Mouse (Mus musculus) kidney, postnatal 0 days (tissue): ENCODE measurements around the gene Spz1. TPM values are rescaled to one million over a fixed set of nuclear protein-coding genes. Genes with fewer than 3 reads are reported as not detected.

ENCODE experiments used
- ATAC-seq: fragments of 200-750 bp; cut with Nextera tagmentation; replicated peaks from 2 replicates; pipeline ENCODE4 v1.8.0; 2017; ENCODE audit warnings: low read depth, moderate number of reproducible peaks, moderate TSS enrichment, moderate library complexity; ENCODE audit not compliant: low FRiP score
- DNase-seq: peaks from one replicate; pipeline ENCODE4 v3.0.0-alpha.2; 2016; ENCODE audit warnings: low spot score
- H3K27ac ChIP-seq: fragments of 300-500 bp; sonication (generic); 2 replicates; pipeline ENCODE4 v1.5.1; 2014; ENCODE audit warnings: mild to moderate bottlenecking
- H3K27me3 ChIP-seq: fragments of 300-500 bp; sonication (generic); 2 replicates; pipeline ENCODE4 v1.6.1; 2014; ENCODE audit warnings: low read length, mixed read lengths; ENCODE audit not compliant: insufficient read depth
- H3K36me3 ChIP-seq: fragments of 300-500 bp; sonication (generic); 2 replicates; pipeline ENCODE4 v1.6.1; 2014; ENCODE audit warnings: low read length, mixed read lengths; ENCODE audit not compliant: insufficient read depth
- H3K4me1 ChIP-seq: fragments of 300-500 bp; sonication (generic); replicated peaks from 2 replicates; pipeline ENCODE4 v1.6.1; 2014; ENCODE audit warnings: antibody characterized with exemption, low read length, mixed read lengths; ENCODE audit not compliant: insufficient read depth
- H3K4me2 ChIP-seq: fragments of 300-500 bp; sonication (generic); 2 replicates; pipeline ENCODE4 v1.6.1; 2014; ENCODE audit warnings: mild to moderate bottlenecking, low read length, moderate library complexity, mixed read lengths
- H3K4me3 ChIP-seq: fragments of 300-500 bp; sonication (generic); replicated peaks from 2 replicates; pipeline ENCODE4 v1.5.1; 2014; ENCODE audit warnings: low read depth, low read length
- H3K9ac ChIP-seq: fragments of 300-500 bp; sonication (generic); 2 replicates; pipeline ENCODE4 v1.6.1; 2014; ENCODE audit warnings: low read depth, low read length
- H3K9me3 ChIP-seq: fragments of 300-500 bp; sonication (generic); replicated peaks from 2 replicates; pipeline ENCODE4 v1.6.1; 2016; ENCODE audit warnings: low read length, inconsistent platforms, mixed read lengths
- CTCF ChIP-seq: IDR thresholded peaks from 2 replicates; pipeline ENCODE4 v1.5.1; 2016; ENCODE audit warnings: antibody characterized with exemption, low read depth, mild to moderate bottlenecking, moderate library complexity
- WGBS: fragments of 180-500 bp; shearing (Covaris S2); extraction: QIAGEN DNeasy Blood & Tissue Kit; methylation state at CpG from one replicate; pipeline ENCODE4 v1.1.7; 2014; 5-methylcytosine and 5-hydroxymethylcytosine counted together
- polyA plus RNA-seq: library from polyadenylated mRNA; unstranded; fragments of >200 nt; fragmentation: Nextera tagmentation; extraction: Ambion mirVana; gene quantifications from 2 replicates; pipeline ENCODE4 v1.2.1, GENCODE M21; 2015

The Spz1 gene
- polyA plus RNA-seq, 1 experiment from 2014 or later: not detected

GRCm38 (mm10) chr13:92593731-92594396 lies 17.9 kb upstream of the Spz1 start:
- Histone ChIP-seq H3K27ac (peak overlapping the region; percentile 66), H3K27me3 (no peaks in the 10 kb centered on the region), H3K9ac (no peak overlapping the region), H3K4me1 (peaks cover 21% of the 10 kb centered on the region), H3K4me3 (no peak overlapping the region), H3K36me3 (no peaks in the 10 kb centered on the region), H3K9me3 (no peaks in the 10 kb centered on the region), H3K4me2 (no peak overlapping the region)
- TF ChIP-seq CTCF: no peak
- WGBS: 19% methylated on average over 3 of the region's 3 CpGs
- ATAC-seq (no peak), DNase-seq (peak; percentile 35)

DNA sequence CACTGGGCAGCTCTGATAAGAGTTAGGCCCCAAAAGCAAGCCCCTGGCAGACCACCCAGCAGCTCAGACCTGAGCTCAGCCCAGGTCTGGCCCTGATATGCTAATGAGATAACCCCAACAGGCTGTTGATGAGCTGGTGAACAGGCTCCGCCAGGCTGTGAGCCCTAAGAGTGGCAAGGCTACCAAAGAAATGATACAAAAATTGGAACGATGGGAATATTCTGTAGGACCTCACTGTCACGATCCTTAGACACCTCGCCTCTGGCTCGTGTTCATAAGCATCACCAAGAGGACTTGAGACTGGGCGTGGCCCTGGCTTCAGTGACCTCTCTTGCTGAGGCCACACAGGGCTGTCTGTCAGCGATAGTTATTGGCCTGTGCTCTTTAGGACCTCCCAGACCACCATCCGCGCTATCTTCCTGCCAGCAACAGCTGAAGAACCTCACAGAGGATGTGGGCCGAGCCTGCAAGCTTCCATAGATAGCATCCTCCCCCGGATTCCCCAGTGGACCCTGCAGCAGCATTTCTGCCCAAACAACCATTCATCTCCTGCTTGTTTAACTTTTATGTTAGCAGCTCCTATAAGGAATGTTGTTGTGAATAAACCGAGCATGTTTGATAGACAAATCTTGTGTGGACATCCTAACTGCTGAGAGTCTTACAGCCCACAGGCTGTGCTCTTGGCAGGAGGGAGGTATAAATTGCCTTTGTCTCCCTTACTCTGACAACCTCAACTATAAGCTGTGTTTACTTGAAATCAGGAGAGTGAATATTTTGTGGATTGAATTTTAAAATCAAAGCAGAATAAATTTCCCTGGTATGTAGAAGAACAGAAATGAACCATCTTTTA lies 17.0 kb upstream of the Spz1 start:
- Histone ChIP-seq H3K9me3 (no peaks in the 10 kb centered on the region), H3K27me3 (no peaks in the 10 kb centered on the region), H3K27ac (peak overlapping the region; percentile 66), H3K4me3 (no peak overlapping the region), H3K9ac (no peak overlapping the region), H3K4me2 (peak overlapping the region; percentile 28; the same call in 1 of the 2 replicates), H3K36me3 (no peaks in the 10 kb centered on the region), H3K4me1 (peaks cover 21% of the 10 kb centered on the region)
- ATAC-seq (peak; percentile 91), DNase-seq (peak; percentile 97)
- TF ChIP-seq CTCF: no peak
- WGBS: 12% methylated on average over 12 of the region's 12 CpGs

DNA sequence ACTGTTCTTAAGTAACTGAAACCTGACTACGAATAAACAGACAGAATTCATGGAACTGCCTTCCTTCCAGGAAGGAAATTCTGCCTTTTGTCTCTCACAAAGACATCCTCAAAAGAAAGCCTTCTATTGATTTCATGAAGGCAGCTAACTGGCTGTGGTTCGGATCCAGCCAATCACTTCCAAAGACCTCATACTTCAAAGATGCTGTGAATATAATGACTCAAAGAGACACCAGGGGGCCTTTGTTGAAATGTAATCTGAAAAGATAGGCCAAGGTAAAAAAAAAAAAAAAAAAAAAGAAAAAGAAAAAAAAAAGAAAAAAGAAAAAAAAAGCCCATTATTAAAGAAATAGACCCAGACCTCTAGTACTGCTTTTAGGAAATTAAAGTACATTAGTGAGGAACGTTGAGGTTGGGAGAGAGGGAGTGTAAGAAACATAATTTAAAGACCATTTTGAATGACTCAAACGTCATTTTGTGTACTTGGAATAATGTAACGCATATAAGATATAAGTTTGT lies 16.4 kb upstream of the Spz1 start:
- Histone ChIP-seq H3K4me2 (no peak overlapping the region), H3K9ac (no peak overlapping the region), H3K4me3 (no peak overlapping the region), H3K27ac (peak overlapping the region; percentile 60; the same call in 1 of the 2 replicates), H3K4me1 (peaks cover 21% of the 10 kb centered on the region), H3K9me3 (no peaks in the 10 kb centered on the region), H3K36me3 (no peaks in the 10 kb centered on the region), H3K27me3 (no peaks in the 10 kb centered on the region)
- DNase-seq: no peak
- no peak for ATAC-seq
- TF ChIP-seq CTCF: no peak
- 52% methylated on average over 5 of the region's 5 CpGs for WGBS

- DNase-seq (no peak), ATAC-seq (no peak)
- Histone ChIP-seq H3K4me2 (no peak overlapping the region), H3K4me1 (peaks cover 21% of the 10 kb centered on the region), H3K27ac (no peak overlapping the region), H3K9ac (no peak overlapping the region), H3K4me3 (no peak overlapping the region), H3K27me3 (no peaks in the 10 kb centered on the region), H3K36me3 (no peaks in the 10 kb centered on the region), H3K9me3 (no peaks in the 10 kb centered on the region)
- TF ChIP-seq CTCF: no peak
- 58% methylated on average over 3 of the region's 3 CpGs for WGBS
Measured at GRCm38 (mm10) chr13:92591225-92591624, 15.3 kb upstream of the Spz1 start.

- H3K9ac ChIP-seq: no peak overlapping the region
- no peaks in the 10 kb centered on the region for H3K27me3 ChIP-seq
- ATAC-seq: peak; percentile 26; the same call in 1 of the 2 replicates
- H3K4me3 ChIP-seq: no peak overlapping the region
- no peak for TF ChIP-seq CTCF
- H3K4me2 ChIP-seq: no peak overlapping the region
- no peaks in the 10 kb centered on the region for H3K36me3 ChIP-seq
- DNase-seq: peak; percentile 58
- H3K9me3 ChIP-seq: no peaks in the 10 kb centered on the region
- H3K4me1 ChIP-seq: peaks cover 17% of the 10 kb centered on the region
- no peak overlapping the region for H3K27ac ChIP-seq
Measured at GRCm38 (mm10) chr13:92589255-92589654, 13.3 kb upstream of the Spz1 start.

- 20% methylated on average over 3 of the region's 3 CpGs for WGBS
- Histone ChIP-seq H3K4me1 (peaks cover 13% of the 10 kb centered on the region), H3K4me3 (no peak overlapping the region), H3K4me2 (no peak overlapping the region), H3K9ac (no peak overlapping the region), H3K27ac (no peak overlapping the region), H3K36me3 (no peaks in the 10 kb centered on the region), H3K9me3 (no peaks in the 10 kb centered on the region), H3K27me3 (no peaks in the 10 kb centered on the region)
- no peak for ATAC-seq
- no peak for TF ChIP-seq CTCF
- DNase-seq: peak; percentile 54
Measured at GRCm38 (mm10) chr13:92588704-92589103, 12.7 kb upstream of the Spz1 start.
